Mouse (Mus musculus) urinary bladder, postnatal 4 days (tissue): ENCODE measurements around the gene Ptov1.

ENCODE experiments used
- DNase-seq, 2 experiments: peaks; one replicate each; pipeline ENCODE4 v3.0.0; 2021 to 2022; ENCODE audit warnings: low spot score in 2 of 2

Gene Ptov1

DNA sequence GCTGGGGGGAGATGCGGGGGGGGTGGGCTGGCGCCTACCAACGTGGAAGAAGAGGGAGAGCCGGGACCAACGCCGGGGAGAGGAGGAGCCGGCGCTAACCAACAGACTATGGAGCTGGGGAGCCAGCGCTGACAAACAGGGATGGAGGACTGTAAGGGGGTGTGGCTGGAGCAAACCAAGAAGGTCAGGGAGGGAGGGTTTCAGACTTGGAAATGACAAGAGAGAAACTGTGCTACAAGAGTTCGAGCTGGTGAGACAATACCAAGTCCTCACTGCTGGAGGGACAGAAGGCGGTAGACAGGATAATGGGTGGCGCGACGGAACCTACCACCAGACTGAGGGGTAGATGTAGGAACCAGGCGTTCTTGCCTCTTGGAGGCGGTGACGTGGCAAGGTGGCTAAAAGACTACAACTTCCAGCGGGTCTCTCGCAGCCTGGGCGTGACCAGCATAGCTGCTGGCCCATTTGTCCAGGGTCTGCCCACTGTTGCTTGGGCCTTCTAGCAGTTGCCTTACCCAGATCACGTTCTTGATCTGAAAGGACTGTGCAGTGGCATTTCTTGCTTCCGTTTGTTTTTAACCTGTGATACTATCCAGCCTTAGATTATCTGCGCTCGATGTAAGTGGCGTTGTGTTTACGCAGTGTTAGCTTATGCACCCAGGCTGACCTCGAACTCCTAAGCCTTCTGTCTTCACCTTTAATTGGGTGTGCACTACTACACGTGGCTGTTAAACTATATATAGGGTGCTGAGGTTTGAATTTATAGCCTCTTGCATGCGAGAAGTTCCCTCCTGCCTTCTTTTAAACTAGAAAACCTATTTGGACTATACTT lies at the start of gene Ptov1:
Gene Ptov1 (minus strand): TSS at position 92 of the 832 bp plus-strand sequence.
- peak; percentile 92 for DNase-seq

DNA sequence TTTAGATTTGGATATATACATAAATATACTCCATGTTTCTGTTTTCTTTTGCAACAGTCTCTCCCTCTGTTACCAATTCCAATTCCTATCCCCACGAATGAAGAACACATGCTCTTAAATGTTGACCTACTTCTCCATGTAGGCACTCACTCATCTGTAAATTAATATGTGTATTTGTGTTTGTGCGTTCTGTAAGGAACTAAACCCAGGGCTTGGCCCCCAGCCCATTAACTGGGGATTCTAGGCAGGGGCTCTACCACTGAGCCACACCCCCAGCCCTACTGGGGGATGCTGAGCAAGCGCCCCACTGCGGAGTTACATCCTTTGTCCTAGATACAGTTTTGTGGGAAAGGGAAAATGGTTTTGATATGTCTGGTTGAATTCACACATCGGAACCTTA lies 49.5 kb upstream of the Ptov1 start:
- DNase-seq = no peak

DNA sequence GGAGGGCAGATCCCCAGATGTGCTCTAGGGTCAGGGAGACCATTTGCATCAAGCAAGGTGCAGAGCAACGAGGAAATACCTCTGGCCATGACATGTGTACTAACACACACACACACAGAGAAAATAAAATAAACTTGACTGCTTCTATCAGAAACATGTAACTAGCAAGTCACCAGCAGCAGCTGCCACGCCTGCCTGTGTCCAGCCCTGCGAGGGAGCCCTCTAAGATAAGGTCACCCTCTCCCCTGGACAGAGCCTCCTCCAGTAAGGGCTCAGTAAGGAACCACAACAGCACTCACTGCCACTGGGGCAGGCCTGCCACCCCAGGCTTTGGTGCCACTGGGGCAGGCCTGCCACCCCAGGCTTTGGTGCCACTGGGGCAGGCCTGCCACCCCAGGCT lies 48.6 kb upstream of the Ptov1 start:
- DNase-seq = no peak

DNA sequence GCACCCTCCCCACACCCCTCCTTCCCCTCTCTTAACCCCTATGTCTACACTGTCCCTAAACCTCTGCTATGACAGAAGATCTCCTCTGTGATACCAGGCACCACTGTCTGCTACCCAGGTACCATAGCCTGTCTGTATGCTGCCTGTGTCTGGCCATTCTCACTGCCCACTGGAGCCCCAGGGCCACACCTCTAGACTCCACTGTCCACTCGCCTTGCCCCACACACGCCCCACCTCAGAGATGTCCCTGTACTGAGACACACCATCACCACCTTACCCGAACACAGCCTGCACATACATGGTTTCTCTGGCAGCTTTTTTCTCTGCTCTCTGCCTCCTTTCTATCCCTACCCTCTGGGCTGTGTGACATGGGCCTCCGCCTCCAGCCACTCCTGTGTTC lies 47.3 kb upstream of the Ptov1 start:
- DNase-seq = no peak

GRCm38 (mm10) chr7:44916191-44916590 lies 46.6 kb upstream of the Ptov1 start:
- no peak for DNase-seq

GRCm38 (mm10) chr7:44915314-44915713 lies 45.7 kb upstream of the Ptov1 start:
- DNase-seq = no peak

- DNase-seq = no peak
Measured at GRCm38 (mm10) chr7:44914396-44914795, 44.8 kb upstream of the Ptov1 start.

DNA sequence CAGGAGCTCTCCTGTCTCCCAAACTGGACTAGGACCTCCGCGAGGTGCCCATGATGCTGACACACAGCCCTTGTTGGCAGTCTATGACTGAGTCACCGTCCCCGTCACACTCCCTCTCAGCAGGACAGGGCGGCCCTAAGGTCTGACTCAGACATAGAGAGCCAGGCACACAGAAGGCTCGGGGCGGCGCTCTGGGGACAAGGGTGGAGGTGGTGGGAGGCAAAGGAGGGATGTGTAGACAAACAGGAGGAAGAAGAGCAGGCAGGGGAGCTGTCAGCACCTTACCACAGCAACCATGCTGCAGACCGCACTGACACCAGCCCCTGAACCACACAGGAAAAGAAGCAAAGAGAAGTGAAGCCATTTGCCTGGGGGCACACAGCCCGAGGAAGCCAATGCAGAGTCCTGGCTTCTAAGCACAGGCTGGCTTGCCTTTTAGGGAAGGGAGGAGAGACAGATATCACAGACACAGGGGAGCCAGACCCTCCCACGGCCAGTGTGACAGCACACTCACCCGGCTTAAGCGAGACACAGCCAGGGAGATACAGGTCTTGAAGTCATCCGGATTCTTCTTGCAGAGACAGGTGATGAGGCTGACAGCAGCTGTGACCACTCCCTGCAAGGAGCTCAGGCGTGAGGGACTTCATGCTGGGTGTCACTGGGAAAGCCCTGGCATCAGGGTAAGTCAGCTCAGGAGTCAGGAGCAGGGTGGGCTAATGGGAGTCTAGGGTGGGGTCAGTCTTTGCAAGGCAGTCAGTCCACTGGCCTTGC lies 39.3 kb upstream of the Ptov1 start:
- DNase-seq = no peak

- DNase-seq = no peak
Measured at GRCm38 (mm10) chr7:44905430-44905829, 35.8 kb upstream of the Ptov1 start.

DNA sequence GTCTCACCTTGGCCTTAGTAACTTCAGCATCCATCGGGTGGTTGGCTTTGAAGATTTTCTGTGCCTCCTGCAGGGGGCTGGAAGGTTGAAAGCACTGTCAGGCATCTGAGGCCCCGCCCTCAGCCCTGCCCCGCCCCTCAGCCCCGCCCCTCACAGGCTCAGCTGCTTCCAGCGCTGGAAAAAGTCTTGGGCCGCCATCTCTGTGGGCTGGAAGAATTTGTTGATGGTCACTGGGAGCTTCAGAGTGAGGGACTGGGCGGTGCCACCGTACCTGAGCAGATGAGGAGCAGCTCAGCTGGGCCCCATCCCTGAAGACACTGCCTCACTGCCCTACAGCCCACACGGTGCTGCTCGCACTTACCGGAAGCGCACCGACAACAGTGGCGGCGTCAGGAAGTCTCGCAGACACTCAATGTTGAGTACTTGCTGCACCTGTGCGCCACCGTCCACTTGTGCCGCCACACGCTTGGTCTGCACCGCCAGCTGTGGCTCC lies 31.7 kb upstream of the Ptov1 start:
- DNase-seq = no peak

DNA sequence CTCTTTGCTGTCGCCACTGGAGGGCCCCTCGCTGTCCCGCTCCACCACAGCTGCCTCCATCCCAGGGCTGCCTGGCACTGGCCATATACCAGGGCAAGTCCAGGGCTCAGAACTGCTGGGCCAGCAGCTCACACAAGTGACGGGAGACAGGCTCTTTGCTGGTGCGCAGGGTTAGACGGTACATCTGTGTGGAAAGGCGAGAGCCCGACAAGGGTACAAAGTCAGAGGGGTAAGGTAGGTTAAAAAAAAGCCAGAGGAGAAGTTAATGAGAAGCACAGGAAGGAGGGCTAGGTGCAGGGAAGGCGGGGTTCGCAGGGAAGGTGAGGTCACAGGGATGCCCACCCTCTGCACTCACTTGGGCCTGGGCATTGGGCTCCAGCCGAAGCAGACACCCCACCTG lies 31.0 kb upstream of the Ptov1 start:
- DNase-seq = no peak

GRCm38 (mm10) chr7:44898607-44899006 lies 29.0 kb upstream of the Ptov1 start:
- DNase-seq = no peak

GRCm38 (mm10) chr7:44896499-44896898 lies 26.9 kb upstream of the Ptov1 start:
- DNase-seq = no peak

DNA sequence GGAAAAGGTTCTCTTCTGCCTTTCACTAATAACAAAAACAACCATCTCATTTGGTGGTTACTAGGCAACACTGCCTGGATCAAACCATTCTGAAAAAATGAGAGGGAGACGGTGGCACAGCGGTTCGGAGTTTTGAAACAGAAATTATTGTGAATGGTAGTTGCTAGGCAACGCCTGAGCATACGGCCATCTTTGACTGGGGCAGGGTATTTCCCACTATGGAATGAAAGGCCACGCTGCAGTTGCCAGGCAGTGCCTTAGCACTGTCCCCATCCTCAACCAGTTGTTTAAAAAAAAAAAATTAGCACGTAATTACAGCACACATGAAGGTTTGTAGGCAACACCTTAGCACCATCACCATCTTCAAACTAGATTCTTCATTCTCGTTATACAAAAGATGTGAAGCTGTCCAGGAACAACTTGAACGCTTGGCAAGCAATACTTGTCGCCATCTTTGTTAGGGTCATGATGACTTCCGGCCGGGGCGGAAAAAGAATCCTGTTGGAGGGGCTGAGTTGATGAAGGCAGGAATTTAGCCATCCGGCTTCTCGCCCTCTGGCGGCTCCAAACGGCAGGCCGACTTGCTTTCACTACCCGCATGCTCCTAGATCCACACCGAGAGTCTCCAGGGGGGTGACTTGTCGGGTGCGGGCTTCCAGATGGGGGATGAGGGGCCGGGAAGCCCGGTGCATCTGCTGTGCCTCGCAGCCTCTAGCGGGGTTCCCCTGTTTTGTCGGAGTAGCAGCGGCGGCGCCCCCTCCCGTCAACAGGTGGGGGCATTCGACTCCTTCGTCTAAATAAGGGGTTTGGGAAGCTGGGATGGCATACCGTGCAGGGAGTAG lies 26.2 kb upstream of the Ptov1 start, which contains the start of gene Fuz:
Gene Fuz (plus strand): TSS at position 487 of the 842 bp plus-strand sequence.
- DNase-seq = peak; percentile 87 to 88

GRCm38 (mm10) chr7:44895206-44895592 lies 25.6 kb upstream of the Ptov1 start:
- no peak for DNase-seq

DNA sequence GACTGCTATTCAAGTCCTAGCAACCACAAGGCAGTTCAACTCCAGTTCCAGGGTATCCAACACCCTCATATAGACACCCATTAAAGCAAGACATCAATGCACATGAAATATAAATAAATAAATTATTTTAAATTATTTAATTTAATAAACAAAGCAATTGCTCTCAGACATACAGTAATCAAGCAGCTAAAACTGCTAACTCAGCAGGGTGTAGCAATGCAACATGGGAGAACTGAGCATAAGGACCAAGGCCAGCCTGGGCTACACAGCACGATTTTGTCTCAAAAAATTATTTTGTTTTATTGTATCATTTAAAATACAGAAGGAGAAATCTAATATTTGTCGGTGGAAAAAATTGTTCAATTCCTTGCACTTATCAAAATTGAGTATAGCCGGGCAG lies 24.6 kb upstream of the Ptov1 start:
- no peak for DNase-seq

DNA sequence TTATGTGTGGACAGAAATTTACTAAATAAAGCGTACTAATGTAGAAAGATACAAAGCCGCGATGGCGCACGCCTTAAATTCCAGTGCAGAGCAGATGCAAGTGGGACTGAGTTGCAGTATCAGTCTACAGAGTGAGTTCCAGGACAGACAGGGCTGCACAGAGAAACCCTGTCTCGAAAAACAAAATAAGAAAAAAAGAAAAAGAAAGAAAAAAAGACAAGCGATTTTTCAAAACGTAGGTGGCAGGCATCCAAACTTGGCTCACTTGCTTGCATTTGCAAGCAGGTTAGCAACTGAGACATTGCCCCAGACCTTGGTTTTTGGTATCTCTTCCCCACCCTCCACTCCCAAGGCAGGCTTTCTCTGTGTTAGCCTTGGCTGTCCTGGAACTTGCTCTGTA lies 23.6 kb upstream of the Ptov1 start:
- DNase-seq = no peak

DNA sequence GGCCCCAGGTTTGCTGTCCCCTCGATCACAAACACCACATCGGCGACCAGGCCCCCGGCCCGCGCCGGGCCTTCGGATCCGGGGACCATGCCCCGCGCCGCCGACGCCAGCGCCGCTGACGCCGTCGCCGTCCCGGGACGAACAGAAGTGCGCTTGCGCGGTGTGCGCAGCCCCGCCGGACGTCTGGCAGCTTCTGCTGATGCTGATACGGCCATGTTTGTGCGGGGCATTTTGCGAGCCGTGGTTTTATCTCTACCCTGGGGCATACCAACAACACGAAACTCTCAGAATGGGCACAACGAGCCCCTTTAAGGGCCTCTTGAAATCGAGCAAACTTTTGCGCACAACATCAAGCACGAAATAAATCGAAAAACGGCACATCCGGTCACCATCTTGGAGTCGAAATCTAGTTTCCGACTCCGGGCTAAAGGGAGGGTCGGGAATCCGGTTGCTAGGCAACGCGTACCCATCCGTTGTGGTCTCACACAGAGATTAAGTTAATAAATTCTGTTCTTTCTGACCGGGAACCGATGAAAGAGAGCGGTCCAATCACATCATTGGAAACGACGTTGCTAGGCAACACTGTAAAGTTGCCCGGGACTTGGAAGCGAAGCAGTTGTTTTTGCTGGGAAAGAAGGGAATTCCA lies 22.8 kb upstream of the Ptov1 start, which contains the start of gene Med25:
Gene Med25 (minus strand): TSS at position 437 of the 646 bp plus-strand sequence.
- peak; percentile 88 to 89 for DNase-seq

DNA sequence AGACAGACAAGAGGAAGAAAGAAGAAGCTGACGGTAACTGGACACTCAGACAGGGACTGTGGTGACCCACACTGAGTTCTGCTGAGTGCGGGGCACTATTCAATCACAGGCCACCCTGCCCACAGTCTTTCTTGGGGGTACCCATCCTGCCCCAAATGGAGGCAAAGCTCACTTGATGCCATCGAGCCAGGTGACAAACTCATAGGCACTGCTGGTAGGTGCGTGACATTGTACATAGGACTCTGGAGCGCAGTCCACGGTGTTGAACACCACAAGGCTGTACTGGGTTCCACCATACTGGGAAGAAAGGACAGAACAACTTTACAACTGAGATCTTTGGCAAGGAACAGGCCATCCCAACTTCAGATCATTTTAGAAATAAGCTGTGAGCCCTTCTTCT lies 22.0 kb upstream of the Ptov1 start:
- DNase-seq = no peak

DNA sequence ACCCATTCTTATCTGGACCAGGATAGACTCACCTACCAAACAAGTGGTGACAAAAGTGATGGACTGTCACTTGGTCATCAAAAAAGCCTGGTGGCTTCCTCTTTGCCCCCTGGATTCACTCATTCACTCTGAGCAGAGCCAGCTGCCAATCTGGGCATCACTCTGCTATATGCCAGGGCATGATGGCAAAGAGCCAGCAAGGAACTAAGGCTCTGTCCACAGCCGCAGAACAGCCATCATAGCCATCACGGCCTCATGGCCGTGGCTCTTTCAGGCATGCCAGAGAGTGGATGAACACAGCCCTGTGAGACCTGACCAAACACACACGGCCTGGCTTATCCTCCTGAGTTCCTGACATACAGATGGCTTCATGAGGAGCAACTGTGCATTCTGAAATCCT lies 21.1 kb upstream of the Ptov1 start:
- no peak for DNase-seq

GRCm38 (mm10) chr7:44890180-44890579 lies 20.6 kb upstream of the Ptov1 start:
- no peak for DNase-seq
